Mouse (Mus musculus) cerebellum, postnatal 14 days (tissue): ENCODE results near the gene Erlin1.

ENCODE experiments used
- DNase-seq, 2 experiments: peaks; one replicate each; pipeline ENCODE4 v3.0.0; 2021; ENCODE audit warnings: mixed read lengths in 2 of 2

Gene Erlin1

DNA sequence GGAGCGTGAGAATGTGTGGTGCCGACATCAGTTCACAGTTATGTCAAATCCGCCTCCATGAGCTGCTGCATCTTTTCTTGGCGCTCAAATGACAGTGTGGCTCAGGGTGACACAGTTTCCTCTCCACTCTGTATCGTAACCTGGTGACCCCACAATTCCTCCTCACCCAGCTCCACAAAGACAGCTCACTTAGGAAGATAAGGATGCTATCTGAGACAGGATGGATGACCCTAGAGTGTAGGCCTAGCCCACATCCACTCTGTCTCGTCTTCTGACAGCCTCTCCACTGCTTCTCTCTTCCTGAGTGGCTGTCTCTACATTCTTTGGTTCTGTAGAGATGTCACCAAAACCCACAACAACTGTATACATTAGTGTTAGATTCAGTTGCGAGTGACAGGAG lies 74.2 kb downstream of the Erlin1 start:
- DNase-seq, result no peak

DNA sequence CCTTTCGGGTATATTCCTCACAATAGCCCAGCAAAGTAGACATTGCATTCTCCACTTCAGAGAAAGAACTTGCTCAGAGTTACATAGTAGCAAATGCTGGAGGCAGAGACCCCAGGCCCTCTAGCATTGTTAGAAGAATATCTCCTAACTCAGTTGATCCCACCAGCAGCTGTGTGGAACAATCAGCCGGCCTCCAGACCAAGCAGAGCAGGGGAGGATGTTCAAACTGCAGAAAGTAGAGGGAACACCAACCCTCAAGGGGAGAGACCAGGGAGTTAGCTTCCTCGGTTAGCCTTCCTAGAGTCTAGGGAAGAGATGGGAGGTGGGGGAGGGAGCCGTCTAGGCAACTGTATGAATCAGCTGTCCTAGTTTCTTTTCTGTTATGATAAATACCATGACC lies 77.1 kb downstream of the Erlin1 start:
- no peak for DNase-seq

- no peak for DNase-seq
Observed at GRCm38 (mm10) chr19:43990362-43990761, 79.2 kb downstream of the Erlin1 start.

DNA sequence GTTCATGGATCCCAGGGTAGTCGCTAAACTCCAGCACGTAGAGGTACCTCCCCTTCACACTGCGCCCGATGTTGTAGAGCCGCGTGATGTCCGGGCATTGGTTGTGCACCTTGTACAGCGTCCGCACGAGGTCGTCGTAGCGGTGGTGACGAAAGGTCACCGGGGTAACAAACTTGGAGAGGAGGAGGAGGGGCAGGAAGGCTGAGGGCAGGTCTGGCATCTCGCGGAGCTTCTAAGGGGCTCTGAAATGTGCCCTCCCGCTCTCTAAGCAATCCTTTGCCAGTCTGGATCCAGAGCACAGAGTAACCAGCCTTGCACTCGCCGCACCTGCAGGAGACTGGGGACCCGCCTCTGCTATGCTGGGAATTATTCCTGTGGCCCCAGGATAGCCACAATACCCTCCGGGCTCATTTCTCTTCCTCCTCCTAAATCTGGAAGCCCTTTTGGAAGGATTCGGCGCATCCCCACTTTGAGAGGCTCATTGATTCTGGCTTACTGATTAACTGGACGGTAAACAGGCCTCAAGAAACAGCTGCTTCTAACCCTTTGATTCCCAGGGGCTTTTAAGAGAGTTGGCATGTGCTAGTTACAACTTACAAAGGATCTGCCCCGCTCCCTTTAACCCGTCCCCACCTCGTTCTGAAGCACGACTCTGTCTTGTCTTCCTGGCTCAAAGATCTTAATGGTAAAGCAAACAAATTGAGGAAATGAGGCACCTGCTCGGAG lies 83.4 kb downstream of the Erlin1 start, which contains the start of gene Cpn1:
Gene Cpn1 (minus strand): TSS at position 488 of the 726 bp plus-strand sequence.
- DNase-seq, result no peak
